Mouse (Mus musculus): ENCODE data around the gene Tecr.
"Not testable (repeated sequence)": the region's sequence is repeated elsewhere in the genome, so short reads cannot be mapped to it uniquely, and the experiment has no call there.

Gene Tecr

DNA sequence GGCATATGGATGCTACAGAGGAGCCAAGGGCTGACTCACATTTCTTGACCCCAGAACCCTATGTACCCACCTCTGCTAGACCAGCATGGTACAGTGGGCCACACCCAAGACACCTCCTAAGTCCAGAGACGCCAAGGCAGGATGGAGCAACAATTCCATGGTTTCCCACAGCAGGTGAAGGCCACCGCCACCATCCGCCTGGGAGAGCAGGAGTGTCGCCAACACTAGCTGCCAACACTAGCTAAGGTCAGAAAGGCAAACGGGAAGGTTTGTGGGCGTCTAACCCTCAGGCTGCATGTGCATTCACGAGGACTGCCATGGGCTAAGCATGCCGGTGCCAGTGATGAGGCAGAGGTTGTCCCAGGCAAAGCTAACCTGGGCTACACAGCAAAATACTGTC lies 25.5 kb downstream of the Tecr start:
- DNase-seq (ENCODE audit: low read depth, low spot score), result no peak

DNA sequence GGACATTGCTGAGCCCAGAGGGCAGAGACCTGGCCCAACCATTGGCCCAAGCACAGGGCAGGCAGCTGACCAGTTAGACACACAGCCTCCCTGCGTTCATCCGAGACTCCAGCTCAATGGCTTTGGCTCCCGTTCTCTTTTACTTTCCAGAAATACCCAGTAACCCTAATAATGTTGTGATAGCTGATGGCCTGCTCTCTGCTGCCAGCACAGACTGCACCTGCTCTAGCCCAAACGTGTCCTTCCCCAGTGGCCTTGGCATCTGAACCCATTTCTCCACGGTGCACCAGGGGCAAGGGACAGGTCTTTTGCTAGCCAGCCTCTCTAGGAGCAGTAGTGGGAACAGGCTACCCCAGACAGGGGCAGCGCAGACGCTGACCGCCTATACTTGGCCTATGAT lies 26.9 kb downstream of the Tecr start:
- DNase-seq (ENCODE audit: low read depth, low spot score), result no peak

DNA sequence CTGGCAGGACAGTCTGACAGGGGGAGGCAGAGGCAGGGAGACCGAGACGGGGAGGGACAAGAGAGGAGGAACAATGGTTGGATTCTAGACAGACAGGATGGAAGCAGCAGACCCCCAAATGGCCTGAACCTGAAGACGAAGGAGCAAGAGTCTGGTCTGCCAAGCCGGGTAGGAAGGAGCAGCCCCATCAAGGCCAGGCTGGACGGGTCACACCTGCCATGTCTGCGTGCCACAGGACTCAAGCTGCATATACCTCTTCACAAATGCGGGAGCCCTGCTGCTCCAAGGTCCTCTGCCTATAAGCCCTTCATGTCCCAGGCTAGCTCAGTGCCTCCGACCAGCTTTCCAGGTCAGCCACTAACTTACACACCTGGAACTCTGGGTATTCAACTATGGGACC lies 28.1 kb downstream of the Tecr start:
- DNase-seq (ENCODE audit: low read depth, low spot score), result no peak

DNA sequence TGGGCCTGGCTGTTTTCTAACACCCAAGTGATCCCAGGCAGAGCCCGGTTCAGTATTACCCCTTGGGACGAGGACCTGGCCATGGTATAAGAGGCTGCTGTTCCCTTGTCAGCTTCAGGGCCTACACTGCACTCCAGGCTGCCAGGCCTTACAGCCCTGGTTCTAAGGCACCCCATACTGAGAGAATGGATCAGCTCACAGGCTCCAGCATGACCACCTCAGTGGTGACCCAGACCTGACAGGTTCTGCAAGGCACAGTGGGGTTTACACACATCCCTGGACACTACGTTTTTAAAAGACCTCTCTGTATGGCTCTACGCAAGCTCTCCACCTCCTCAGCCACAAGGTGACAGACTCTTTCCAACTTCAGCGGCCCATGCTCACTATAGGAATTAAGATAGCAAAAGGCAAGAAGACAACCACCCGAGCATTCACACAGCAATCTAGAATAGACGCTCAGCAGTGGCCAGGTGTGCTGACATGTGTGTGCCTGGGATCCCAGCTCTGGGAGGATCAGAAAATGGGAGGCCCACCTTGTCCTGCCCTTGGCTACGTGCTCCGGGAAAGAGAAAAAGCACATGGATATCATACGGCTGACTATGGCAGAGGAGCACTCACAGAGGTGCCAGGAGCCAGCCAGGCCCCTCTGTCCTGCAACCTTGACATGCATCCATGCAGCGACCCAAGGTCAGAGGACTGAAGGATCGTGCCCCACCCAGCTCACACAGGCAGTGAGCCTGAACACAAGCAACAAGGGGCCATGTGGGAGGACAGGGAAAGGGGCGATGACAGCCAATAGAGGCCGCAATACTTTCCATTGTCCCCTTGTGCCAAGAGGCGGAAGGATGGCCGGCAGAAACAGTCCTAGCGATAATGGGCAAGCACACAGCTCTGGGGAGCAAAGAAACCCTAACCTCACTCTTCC lies 29.4 kb downstream of the Tecr start:
- DNase-seq (ENCODE audit: low read depth, low spot score), result no peak

DNA sequence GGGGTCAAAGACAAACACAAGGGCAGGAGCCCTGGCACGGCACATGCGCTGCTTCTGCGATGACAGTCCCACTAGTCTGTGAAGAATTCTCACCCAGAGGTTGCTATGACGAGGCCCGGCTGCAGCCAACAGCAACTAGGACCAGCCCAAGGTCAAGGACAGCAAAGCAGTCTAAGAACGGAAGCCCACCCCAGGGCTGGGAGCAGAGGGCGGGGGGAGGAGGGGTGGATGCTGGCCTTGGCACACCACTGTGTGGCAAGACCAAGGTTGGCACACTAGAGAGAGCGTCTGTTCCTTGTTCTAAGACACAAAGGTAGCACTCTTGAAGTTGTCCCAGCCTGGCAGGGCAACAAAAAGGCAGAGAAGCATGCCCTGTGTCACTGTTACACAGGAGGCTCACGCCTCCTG lies 30.4 kb downstream of the Tecr start:
- peak; percentile 47 for DNase-seq (ENCODE audit: low read depth, low spot score)

DNA sequence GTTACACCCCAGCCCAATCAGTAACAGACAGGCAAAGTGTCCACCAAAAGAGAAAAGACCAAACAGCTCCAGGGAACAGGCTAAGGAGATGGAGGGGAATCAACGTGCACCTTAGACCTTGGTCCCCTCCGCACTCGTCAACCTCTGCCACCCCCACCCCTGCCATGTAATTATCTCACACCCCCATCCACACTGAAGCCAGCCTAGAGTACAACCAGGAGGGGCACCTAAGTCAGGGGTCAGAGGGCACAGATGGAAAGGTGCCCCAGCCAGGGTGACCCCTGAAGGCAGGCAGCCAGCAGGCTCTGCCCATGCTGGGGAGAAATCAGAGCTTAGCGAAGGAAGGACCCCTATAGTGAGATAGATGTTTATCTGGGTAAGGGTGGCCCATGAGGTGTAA lies 30.9 kb downstream of the Tecr start:
- no peak for DNase-seq (ENCODE audit: low read depth, low spot score)

DNA sequence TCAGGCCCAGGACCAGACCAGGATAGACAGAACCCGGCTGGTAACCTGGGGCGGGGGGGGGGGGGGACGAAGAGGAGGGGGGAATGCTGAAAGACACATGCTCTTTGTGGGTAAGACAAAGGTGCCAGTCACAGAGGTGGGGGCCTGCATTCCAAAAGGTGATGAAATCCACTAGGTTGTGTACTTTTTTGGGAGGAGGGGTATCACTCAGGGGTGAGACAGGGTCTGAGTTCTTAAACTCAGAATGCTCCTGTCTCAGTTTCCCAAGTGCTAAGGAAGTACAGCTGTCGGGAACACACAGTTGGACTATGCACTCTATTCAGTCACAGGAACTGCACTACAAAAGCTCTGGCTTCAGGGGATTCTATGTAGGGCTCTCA lies 31.3 kb downstream of the Tecr start:
- DNase-seq (ENCODE audit: low read depth, low spot score), result no peak

DNA sequence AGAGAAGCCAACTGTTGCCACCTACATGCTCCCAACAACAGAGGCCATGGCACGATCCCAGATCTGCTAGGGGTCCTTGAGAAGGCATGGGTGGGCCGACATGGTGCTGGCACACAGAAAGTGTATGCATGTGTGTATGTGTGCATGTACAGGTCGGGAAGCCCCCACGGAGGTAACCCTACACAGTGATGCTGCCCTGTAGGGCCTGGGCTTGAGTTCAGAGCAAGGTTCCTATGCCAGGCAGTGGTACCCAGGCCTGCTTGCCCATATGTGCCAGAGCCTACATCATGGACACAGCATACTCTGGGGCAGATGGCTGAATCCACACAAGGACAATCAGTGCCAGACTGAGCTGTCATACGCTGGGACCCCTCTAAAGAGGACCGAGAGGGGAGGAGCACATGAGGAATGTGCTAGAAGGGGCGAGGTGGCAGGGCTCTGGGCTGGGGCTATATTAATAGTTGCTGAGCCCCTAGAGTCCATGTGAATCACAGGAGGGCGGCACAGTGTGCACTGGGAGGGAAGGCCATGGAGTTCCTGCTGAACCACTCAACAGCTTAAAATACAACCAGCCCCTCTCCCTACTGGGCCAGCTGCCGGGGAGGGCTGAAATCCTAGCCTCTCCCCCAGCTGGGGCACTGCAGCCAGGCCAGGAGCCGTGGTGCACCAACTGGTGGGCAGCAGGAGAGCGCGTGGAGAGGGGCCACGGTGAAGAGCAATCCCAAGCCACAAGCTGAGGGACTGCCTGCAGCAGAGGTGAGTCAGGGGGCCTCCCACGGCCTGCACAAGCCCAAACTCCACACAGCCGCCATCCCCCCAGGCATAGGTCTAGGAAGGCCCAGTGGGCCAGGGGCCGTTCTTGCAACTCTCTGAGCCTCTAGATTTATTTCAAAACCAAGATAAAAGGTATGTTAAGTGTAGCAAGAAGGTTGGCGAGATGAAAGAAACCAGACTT lies 31.9 kb downstream of the Tecr start:
- no peak for DNase-seq (ENCODE audit: low read depth, low spot score)

DNA sequence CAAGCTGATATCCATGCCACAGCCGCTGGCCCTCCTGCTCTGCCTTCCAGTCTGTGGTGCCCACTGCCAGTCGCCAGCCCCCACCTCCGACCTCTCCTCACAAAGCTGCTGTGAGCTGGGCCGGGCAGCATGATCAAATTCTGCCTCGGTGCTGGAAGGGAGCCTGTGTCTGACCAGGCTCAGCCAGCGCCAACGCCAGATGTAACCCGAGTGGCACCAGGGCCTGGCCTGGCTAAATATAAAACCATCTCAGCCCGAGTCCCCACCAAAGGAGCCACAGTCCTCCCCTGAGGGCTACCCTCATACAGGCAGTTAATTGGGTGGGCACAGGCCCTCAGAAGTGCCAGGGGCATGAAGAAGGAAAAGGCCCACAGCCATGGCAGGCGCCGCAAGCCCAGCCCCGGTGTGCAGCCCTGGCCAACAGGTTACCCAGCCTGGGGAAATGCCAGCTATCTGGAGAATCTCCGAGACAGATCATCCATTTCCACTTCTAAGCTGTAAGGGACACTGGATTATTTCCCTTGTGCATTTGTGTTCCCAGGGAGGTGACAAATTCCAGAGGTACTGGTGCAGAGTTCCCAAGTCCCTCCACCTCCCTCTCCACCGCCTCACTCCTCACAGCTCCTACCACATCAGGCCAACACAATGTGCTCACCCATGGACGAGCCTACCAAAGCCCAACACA lies 33.0 kb downstream of the Tecr start:
- DNase-seq (ENCODE audit: low read depth, low spot score), result no peak

DNA sequence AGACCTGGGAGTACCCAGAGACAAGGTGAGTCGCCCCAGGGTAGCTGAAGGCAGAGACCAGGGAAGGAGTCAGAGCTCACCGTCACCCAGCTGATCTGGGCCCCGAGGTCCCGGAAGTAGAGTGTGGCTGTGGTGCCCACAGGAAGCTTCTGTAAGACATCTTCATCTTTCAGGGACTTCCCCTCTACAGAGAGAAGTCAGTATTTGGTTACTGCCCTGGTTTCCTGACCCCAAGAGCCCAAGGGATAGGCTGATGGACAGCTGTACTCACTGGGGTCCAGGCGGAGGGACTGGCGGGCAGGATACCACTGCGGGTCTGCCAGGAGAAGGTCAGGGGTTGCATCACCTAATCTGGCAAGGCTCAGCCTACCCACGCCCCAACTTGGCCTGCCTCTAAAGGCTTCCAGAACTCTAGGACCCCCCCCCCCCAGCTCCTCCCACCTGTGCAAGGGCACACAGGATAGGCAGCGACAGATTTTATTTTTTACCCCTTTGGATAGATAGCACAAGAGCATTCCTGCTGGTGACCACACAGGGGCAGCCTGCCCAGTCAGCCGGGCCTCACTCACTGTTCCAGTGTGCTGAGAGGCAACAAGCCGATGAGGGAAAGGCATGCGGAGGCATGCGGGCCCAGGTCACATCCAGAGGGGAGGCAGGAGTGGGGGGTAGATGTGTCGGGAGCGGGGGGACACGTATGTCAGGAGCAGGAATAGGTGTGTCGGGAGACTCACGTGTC lies 34.5 kb downstream of the Tecr start:
- no peak for DNase-seq (ENCODE audit: low read depth, low spot score)

DNA sequence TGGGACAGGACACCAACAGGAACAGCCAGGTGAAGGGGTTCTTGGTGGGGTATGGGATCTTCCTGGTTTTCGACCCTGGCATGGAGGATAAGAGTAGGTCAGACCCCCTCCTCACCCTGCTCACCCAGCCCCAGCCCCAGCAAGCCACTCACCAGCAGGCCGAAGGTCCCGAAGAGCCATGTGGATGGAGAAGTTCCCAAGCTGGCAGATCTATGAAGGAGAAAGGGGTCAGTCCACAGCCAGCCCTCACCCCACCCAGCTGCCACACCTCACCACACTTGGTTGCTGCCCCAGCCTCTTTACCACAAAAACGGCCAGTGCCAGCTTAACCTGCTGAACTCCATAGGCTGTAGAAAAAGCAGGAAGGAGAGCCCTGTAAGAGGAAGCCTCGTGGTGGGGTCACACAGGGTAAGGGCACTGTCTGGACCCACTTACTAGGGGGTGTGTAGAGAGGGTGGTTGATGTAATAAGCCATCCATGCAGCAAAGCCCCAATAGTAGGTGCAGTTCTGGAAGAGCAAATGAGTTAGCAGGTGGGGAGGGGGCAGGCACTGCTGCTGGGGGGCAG lies 35.4 kb downstream of the Tecr start:
- no peak for DNase-seq (ENCODE audit: low read depth, low spot score)

DNA sequence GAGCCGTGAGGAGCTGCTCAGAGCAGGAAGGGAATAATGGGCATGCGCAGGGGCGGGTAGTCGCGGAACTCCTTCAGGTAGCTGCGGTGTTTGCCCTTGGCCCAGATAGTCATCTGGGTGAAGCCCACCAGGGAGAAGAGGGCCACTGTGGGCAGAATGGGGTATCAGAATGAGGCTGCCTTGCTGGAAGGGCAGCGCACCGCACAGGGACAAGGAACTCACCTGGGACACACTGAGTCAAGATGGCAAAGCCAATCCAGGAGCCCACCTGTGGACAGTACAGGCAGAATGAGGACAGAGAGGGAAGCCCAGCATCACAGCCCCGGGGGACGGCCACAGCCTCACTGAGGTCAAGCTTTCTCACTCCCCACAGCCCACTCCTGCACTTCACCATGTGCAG lies 36.0 kb downstream of the Tecr start:
- DNase-seq (ENCODE audit: low read depth, low spot score), result no peak

DNA sequence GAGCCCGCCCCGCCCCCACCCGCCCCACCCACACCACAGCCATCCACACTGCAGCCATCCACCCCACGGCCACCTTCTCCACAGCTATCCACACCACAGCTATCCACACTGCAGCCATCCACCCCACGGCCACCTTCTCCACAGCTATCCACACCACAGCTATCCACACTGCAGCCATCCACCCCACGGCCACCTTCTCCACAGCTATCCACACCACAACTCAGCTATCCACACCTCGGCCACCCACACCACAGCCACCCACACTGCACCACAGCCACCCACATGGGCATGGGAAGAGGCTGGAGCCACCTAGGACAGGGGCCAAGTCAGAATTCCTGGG lies 36.8 kb downstream of the Tecr start:
- DNase-seq (ENCODE audit: low read depth, low spot score), result not testable (repeated sequence)

DNA sequence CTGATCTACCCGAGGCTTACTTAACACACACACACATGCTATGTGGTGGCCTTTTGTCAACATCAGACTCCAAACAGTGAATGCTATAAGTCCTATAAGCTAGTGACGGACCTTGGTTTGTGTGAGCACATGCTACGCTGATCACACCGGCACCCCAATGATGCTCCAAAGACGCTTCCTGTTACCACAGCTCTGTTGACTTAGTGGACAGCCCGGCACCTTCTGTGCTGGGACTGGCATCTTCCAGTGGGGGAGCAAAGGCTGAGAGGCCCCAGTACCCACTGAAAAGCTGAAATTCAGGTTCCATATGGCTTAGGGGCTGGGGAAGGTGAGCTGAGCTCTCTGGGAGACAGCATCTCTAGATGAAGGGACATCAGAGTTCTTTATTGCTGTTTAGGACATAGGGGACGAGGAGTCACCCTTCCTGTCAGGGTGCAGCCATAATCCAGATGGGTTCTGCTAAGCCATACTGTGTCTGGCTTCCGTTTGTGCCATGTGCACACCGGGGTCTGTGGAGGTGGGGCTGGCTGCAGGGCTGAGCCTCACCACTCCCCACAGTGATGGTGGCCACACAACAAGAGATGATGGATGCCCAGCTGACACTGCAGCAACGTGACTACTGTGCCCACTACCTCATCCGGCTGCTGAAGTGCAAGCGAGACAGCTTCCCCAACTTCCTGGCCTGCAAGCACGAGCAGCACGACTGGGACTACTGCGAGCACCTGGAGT lies 37.3 kb downstream of the Tecr start:
- no peak for DNase-seq (ENCODE audit: low read depth, low spot score)

DNA sequence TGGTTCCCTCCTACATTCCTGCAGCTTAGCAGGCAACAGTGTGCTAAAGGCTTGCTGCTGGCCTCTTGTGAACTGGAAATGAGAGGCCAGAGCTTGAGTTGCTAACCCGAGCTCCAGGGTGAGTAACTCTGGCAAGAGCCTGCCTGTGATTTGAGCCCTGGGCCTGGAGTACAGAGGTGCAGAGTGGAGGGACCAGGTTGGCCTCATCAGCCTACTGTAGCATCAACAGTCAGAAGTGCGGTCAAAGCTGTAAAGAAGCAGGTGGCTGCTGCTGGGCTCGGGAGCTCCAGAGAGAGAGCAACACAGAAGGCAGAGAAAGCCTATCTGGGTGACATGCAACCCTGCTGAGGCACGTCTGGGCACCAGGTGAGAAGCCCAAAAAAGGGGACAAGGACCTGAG lies 38.6 kb downstream of the Tecr start:
- no peak for DNase-seq (ENCODE audit: low read depth, low spot score)

DNA sequence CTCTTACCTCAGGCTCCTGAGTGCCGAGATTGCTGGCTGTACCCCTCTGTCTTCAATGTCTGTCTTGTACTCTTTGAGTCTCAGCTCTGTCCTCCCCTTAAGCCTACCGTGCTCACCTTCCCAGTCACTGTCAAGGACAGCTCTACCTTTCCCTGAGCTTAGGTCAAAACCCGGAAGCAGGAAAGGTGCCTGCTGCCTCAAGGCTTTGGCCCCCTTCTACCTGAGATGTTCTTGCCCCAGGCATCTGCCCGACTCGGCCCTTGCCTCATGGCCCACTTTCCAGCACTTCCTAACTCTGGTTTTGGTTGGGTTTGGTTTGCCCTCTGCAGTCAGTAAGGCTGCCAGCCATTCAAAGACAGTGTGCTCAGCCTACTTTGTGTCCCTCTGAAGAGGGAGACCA lies 39.0 kb downstream of the Tecr start:
- no peak for DNase-seq (ENCODE audit: low read depth, low spot score)

DNA sequence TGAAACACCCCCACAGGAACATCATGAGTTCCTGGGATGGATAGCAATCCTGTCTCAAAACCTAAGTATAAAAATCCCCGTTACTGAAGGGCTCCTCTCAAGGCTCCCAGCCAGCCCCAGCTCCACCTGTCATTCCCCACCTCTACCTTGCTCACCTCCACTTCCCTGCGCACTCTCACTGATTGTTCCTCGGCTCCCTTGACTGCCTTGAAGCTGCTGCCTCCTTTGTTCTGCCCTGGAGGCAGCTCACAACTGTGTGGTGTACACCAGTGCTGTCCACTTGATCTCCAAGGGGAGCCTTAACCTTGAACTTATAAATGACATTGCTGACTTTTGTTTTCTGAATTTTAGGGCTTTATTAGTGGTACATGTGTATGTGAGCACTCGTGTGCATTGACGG lies 39.6 kb downstream of the Tecr start:
- DNase-seq (ENCODE audit: low read depth, low spot score), result peak; percentile 63

DNA sequence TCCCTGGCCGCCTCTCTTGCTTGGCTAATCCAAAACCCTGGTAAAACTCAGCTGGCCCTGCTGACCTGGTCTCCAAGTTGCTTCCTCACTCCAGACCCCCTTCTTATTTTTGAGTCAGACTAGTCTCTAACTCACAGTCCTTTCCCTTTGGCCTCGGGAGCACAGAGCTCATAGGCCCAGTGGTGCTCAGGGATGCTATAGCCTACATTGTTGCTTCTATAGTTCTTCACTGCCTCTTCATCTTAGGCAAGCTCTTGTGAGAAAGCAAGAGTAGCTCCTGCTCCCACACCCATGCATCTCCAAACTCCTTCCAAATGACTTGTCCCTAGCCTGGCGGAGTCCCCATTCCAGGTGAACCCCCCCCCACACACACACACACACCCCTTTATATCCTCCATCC lies 40.1 kb downstream of the Tecr start:
- no peak for DNase-seq (ENCODE audit: low read depth, low spot score)

DNA sequence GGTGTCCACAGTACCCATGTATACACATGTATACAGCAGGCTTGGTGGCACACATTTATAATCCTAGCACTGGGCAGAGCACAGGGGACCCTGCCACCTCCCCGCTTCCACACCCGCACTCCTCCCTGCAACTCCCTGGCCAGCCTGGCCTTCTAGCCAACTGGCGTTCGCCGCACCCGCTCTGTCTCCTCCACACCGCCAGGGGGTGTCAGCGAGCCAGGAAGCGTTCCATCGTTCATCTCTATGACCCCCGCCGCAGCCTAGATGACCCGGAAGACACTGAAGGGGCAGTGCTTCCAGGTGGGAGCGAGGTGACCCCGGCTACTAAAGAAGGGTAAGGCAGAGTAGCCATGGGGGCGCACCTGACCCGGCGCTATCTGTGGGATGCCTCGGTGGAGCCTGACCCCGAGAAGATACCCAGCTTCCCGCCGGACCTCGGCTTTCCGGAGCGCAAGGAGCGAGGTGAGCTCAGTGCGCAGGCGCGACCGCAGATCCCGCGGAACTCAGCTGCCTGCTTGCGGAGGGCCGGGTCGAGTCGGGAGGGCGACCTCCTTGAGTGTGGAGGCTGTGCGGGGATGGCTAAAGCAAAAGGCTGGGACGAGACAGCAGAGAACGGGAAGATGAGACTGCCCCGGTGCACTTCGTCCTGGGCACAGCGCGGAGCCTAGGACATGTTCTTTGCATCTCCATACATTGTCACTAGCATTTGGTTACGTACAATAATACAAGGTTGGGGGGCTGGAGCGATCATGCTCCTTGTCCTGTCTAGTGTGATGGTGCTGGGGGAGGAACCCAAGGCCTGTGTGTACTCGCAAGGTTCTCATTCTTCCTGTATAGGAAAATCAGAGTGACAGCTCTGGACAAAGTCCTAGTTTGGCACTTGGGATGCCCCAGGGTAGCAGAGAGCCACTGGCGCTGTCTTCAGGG lies 41.0 kb downstream of the Tecr start, which contains the start of gene Ndufb7:
Gene Ndufb7, plus strand, starts transcription at position 203 of the 927 bp plus-strand sequence.
- peak; percentile 91 for DNase-seq (ENCODE audit: low read depth, low spot score)
